Mouse (Mus musculus) kidney, embryonic 15.5 days (tissue): ENCODE results near the gene Naif1. TPM values are rescaled to one million over a fixed set of nuclear protein-coding genes. Genes with fewer than 3 reads are reported as not detected.

Source experiments
- ATAC-seq: fragments of 200-750 bp; cut with Nextera tagmentation; replicated peaks from 2 replicates; pipeline ENCODE4 v1.8.0; 2017; ENCODE audit warnings: moderate TSS enrichment; ENCODE audit not compliant: low FRiP score
- H3K27ac ChIP-seq: fragments of 300-500 bp; sonication (generic); 2 replicates; pipeline ENCODE4 v1.5.1; 2015; ENCODE audit warnings: mild to moderate bottlenecking, inconsistent platforms
- H3K27me3 ChIP-seq: fragments of 300-500 bp; sonication (generic); 2 replicates; pipeline ENCODE4 v1.6.1; 2015; ENCODE audit warnings: inconsistent platforms
- H3K36me3 ChIP-seq: fragments of 300-500 bp; sonication (generic); 2 replicates; pipeline ENCODE4 v1.6.1; 2015; ENCODE audit warnings: inconsistent platforms
- H3K4me1 ChIP-seq: fragments of 300-500 bp; sonication (generic); 2 replicates; pipeline ENCODE4 v1.6.1; 2015; ENCODE audit warnings: inconsistent platforms
- H3K4me2 ChIP-seq: fragments of 300-500 bp; sonication (generic); 2 replicates; pipeline ENCODE4 v1.6.1; 2015; ENCODE audit warnings: moderate library complexity, mild to moderate bottlenecking, inconsistent platforms
- H3K4me3 ChIP-seq: fragments of 300-500 bp; sonication (generic); replicated peaks from 2 replicates; pipeline ENCODE4 v1.5.1; 2015; ENCODE audit warnings: mild to moderate bottlenecking, inconsistent platforms
- H3K9ac ChIP-seq: fragments of 300-500 bp; sonication (generic); 2 replicates; pipeline ENCODE4 v1.6.1; 2015; ENCODE audit warnings: mild to moderate bottlenecking, inconsistent platforms
- H3K9me3 ChIP-seq: fragments of 300-500 bp; sonication (generic); replicated peaks from 2 replicates; pipeline ENCODE4 v1.6.1; 2016; ENCODE audit warnings: inconsistent platforms
- WGBS: fragments of 180-500 bp; shearing (Covaris S2); methylation state at CpG from one replicate; pipeline ENCODE4 v1.1.7; 2015; ENCODE audit warnings: mixed read lengths; 5-methylcytosine and 5-hydroxymethylcytosine counted together
- polyA plus RNA-seq: library from polyadenylated mRNA; unstranded; fragments of >200 nt; fragmentation: Nextera tagmentation; extraction: Ambion mirVana; gene quantifications from 2 replicates; pipeline ENCODE4 v1.2.1, GENCODE M21; 2015

The Naif1 gene
- polyA plus RNA-seq, result 6.3 and 6.8 TPM in 2 replicates

- H3K9ac ChIP-seq, result peak within 1 kb of the TSS; percentile 76
- ATAC-seq, result no peak
- no peaks in the 10 kb centered on the region for H3K9me3 ChIP-seq
- 83% methylated on average over 15 of the region's 15 CpGs for WGBS
- peaks cover 54% of the 10 kb centered on the region for H3K4me1 ChIP-seq
- H3K27me3 ChIP-seq, result no peaks in the 10 kb centered on the region
- H3K4me2 ChIP-seq, result peak within 1 kb of the TSS; percentile 91
- peaks cover 13% of the 10 kb centered on the region for H3K36me3 ChIP-seq
- H3K27ac ChIP-seq, result peak within 1 kb of the TSS; percentile 99
- H3K4me3 ChIP-seq, result peak within 1 kb of the TSS; percentile 85
Measured at GRCm38 (mm10) chr2:32449761-32450754, at the start of gene Naif1. Gene Naif1 (plus strand): TSS chr2:32450457.

- WGBS, result 14% methylated on average over 2 of the region's 2 CpGs
- Histone ChIP-seq H3K9me3 (no peaks in the 10 kb centered on the region), H3K9ac (no peak overlapping the region), H3K4me1 (peaks cover 9% of the 10 kb centered on the region), H3K4me3 (no peak overlapping the region), H3K27ac (no peak overlapping the region), H3K27me3 (no peaks in the 10 kb centered on the region), H3K36me3 (peaks cover 35% of the 10 kb centered on the region), H3K4me2 (no peak overlapping the region)
- ATAC-seq, result no peak
Measured at GRCm38 (mm10) chr2:32404663-32405062, 45.6 kb upstream of the Naif1 start.

GRCm38 (mm10) chr2:32407144-32407824 lies 43.0 kb upstream of the Naif1 start:
- WGBS, result 81% methylated on average over 7 of the region's 7 CpGs
- H3K27ac ChIP-seq, result 0 out of 2 replicates have a peak overlapping the region, but pooled peaks have one; percentile 28

GRCm38 (mm10) chr2:32408429-32409424 lies 41.5 kb upstream of the Naif1 start:
- H3K4me2 ChIP-seq, result no peak overlapping the region
- H3K4me3 ChIP-seq, result no peak overlapping the region
- no peaks in the 10 kb centered on the region for H3K27me3 ChIP-seq
- H3K27ac ChIP-seq, result peak overlapping the region; percentile 79
- H3K9me3 ChIP-seq, result no peaks in the 10 kb centered on the region
- WGBS, result 47% methylated on average over 25 of the region's 25 CpGs
- peak; percentile 80 for ATAC-seq
- H3K9ac ChIP-seq, result no peak overlapping the region
- H3K36me3 ChIP-seq, result peaks cover under 1% of the 10 kb centered on the region; the same call in 1 of the 2 replicates
- peaks cover 9% of the 10 kb centered on the region for H3K4me1 ChIP-seq

More at GRCm38 (mm10) chr2:32407144-32407824, 43.0 kb upstream of the Naif1 start:
- no peaks in the 10 kb centered on the region for H3K27me3 ChIP-seq
- no peak overlapping the region for H3K4me3 ChIP-seq
- peaks cover 9% of the 10 kb centered on the region for H3K4me1 ChIP-seq
- no peaks in the 10 kb centered on the region for H3K9me3 ChIP-seq
- ATAC-seq, result no peak
- no peak overlapping the region for H3K9ac ChIP-seq
- H3K4me2 ChIP-seq, result no peak overlapping the region
- H3K36me3 ChIP-seq, result peaks cover 10% of the 10 kb centered on the region

- 74% methylated on average over 7 of the region's 7 CpGs for WGBS
- H3K4me3 ChIP-seq, result no peak overlapping the region
- peaks cover 11% of the 10 kb centered on the region for H3K4me1 ChIP-seq
- H3K9me3 ChIP-seq, result no peaks in the 10 kb centered on the region
- peaks cover 27% of the 10 kb centered on the region for H3K36me3 ChIP-seq
- H3K4me2 ChIP-seq, result no peak overlapping the region
- no peak overlapping the region for H3K27ac ChIP-seq
- no peak overlapping the region for H3K9ac ChIP-seq
- no peaks in the 10 kb centered on the region for H3K27me3 ChIP-seq
- ATAC-seq, result no peak
Measured at GRCm38 (mm10) chr2:32411407-32411806, 38.9 kb upstream of the Naif1 start.

- Histone ChIP-seq H3K4me2 (no peak overlapping the region), H3K27ac (no peak overlapping the region), H3K36me3 (peaks cover 42% of the 10 kb centered on the region), H3K27me3 (no peaks in the 10 kb centered on the region), H3K9me3 (no peaks in the 10 kb centered on the region), H3K4me3 (no peak overlapping the region), H3K9ac (no peak overlapping the region), H3K4me1 (peaks cover 15% of the 10 kb centered on the region)
- 87% methylated on average over 6 of the region's 6 CpGs for WGBS
- ATAC-seq, result no peak
Measured at GRCm38 (mm10) chr2:32412742-32413531, 37.3 kb upstream of the Naif1 start.

- H3K4me2 ChIP-seq, result no peak overlapping the region
- H3K4me3 ChIP-seq, result no peak overlapping the region
- no peaks in the 10 kb centered on the region for H3K27me3 ChIP-seq
- WGBS, result 32% methylated on average over 5 of the region's 5 CpGs
- ATAC-seq, result no peak
- H3K9ac ChIP-seq, result no peak overlapping the region
- no peak overlapping the region for H3K27ac ChIP-seq
- H3K4me1 ChIP-seq, result peaks cover 18% of the 10 kb centered on the region
- peaks cover 52% of the 10 kb centered on the region for H3K36me3 ChIP-seq
- H3K9me3 ChIP-seq, result no peaks in the 10 kb centered on the region
Measured at GRCm38 (mm10) chr2:32413936-32414335, 36.3 kb upstream of the Naif1 start.

GRCm38 (mm10) chr2:32415801-32416200 lies 34.5 kb upstream of the Naif1 start:
- no peak overlapping the region for H3K9ac ChIP-seq
- peaks cover 34% of the 10 kb centered on the region for H3K4me1 ChIP-seq
- peaks cover 71% of the 10 kb centered on the region for H3K36me3 ChIP-seq
- no peak overlapping the region for H3K4me3 ChIP-seq
- 93% methylated on average over 12 of the region's 12 CpGs for WGBS
- no peak for ATAC-seq
- H3K4me2 ChIP-seq, result no peak overlapping the region
- H3K27me3 ChIP-seq, result no peaks in the 10 kb centered on the region
- H3K9me3 ChIP-seq, result no peaks in the 10 kb centered on the region
- no peak overlapping the region for H3K27ac ChIP-seq

- Histone ChIP-seq H3K9me3 (no peaks in the 10 kb centered on the region), H3K4me3 (no peak overlapping the region), H3K9ac (no peak overlapping the region), H3K27me3 (no peaks in the 10 kb centered on the region), H3K27ac (no peak overlapping the region), H3K4me1 (peaks cover 34% of the 10 kb centered on the region), H3K36me3 (peaks cover 77% of the 10 kb centered on the region), H3K4me2 (no peak overlapping the region)
- WGBS, result 57% methylated on average over 2 of the region's 2 CpGs
- ATAC-seq, result no peak
Measured at GRCm38 (mm10) chr2:32416556-32416955, 33.7 kb upstream of the Naif1 start.

- Histone ChIP-seq H3K4me1 (peaks cover 38% of the 10 kb centered on the region), H3K27me3 (no peaks in the 10 kb centered on the region), H3K4me2 (no peak overlapping the region), H3K9ac (no peak overlapping the region), H3K36me3 (peaks cover 77% of the 10 kb centered on the region), H3K4me3 (no peak overlapping the region), H3K9me3 (no peaks in the 10 kb centered on the region), H3K27ac (no peak overlapping the region)
- 53% methylated on average over 8 of the region's 8 CpGs for WGBS
- no peak for ATAC-seq
Measured at GRCm38 (mm10) chr2:32417486-32417885, 32.8 kb upstream of the Naif1 start.
